Mouse (Mus musculus) intestine, postnatal 0 days (tissue): ENCODE measurements at regions not wholly inside any gene's neighbourhood (a gene's known extent, or its start where the extent isn't known, plus 50 kb on each side); places are given as distances from the start of the nearest gene placed in this dataset.

Experiments used
- ATAC-seq: fragments of 200-750 bp; cut with Nextera tagmentation; 2 replicates; pipeline ENCODE4 v1.8.0; 2017; ENCODE audit warnings: mild to moderate bottlenecking, moderate TSS enrichment, moderate library complexity
- H3K27ac ChIP-seq: fragments of 300-500 bp; sonication (generic); 2 replicates; pipeline ENCODE4 v1.5.1; 2014; ENCODE audit warnings: mild to moderate bottlenecking, low read depth, low read length, moderate library complexity
- H3K27me3 ChIP-seq: fragments of 300-500 bp; sonication (generic); replicated peaks from 2 replicates; pipeline ENCODE4 v1.6.1; 2014; ENCODE audit warnings: low read length, mixed read lengths; ENCODE audit not compliant: control insufficient read depth, insufficient read depth
- H3K36me3 ChIP-seq: fragments of 300-500 bp; sonication (generic); 2 replicates; pipeline ENCODE4 v1.6.1; 2014; ENCODE audit warnings: mild to moderate bottlenecking, moderate library complexity; ENCODE audit not compliant: control insufficient read depth, insufficient read depth
- H3K4me1 ChIP-seq: fragments of 300-500 bp; sonication (generic); replicated peaks from 2 replicates; pipeline ENCODE4 v1.6.1; 2014; ENCODE audit warnings: antibody characterized with exemption, low read length, mixed read lengths; ENCODE audit not compliant: control insufficient read depth, insufficient read depth
- H3K4me2 ChIP-seq: fragments of 300-500 bp; sonication (generic); replicated peaks from 2 replicates; pipeline ENCODE4 v1.6.1; 2014; ENCODE audit warnings: low read depth, mild to moderate bottlenecking, moderate library complexity
- H3K4me3 ChIP-seq: fragments of 300-500 bp; sonication (generic); 2 replicates; pipeline ENCODE4 v1.5.1; 2014; ENCODE audit warnings: low read depth, low read length
- H3K9ac ChIP-seq: fragments of 300-500 bp; sonication (generic); 2 replicates; pipeline ENCODE4 v1.6.1; 2014; ENCODE audit warnings: mild to moderate bottlenecking, low read depth, low read length
- H3K9me3 ChIP-seq: fragments of 300-500 bp; sonication (generic); 2 replicates; pipeline ENCODE4 v1.6.1; 2016; ENCODE audit warnings: mixed run types; ENCODE audit not compliant: control insufficient read depth
- CTCF ChIP-seq: sonication (generic); IDR thresholded peaks from 2 replicates; pipeline ENCODE4 v1.5.1; 2016; ENCODE audit warnings: low read depth, mild to moderate bottlenecking, control low read depth, antibody characterized with exemption, moderate library complexity
- WGBS: fragments of 180-500 bp; shearing (Covaris S2); extraction: QIAGEN DNeasy Blood & Tissue Kit; methylation state at CpG from one replicate; pipeline ENCODE4 v1.1.7; 2014; 5-methylcytosine and 5-hydroxymethylcytosine counted together

GRCm38 (mm10) chr4:68179551-68179950 is 774.6 kb downstream of the Brinp1 start:
- ATAC-seq, result no peak
- WGBS, result 72% methylated on average over 4 of the region's 4 CpGs
- no peak for TF ChIP-seq CTCF

DNA sequence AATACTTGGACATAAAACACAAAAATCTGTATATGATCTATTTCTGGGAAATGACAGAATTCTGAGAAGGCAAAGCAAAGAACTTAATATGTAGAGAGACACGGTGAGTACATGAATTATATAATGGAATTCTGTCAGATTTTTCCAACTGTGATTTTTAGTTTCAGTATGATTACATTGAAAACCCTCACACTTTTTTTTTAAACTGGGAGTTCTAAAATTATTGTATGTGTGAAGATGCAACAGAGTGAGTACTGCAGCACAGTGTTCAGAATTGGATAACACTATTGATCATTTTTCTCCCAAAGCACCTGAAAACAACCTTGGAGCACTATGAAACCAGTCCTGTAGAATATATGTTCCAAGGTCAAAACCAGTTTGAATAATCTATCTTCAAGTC is 797.7 kb downstream of the Brinp1 start:
- Histone ChIP-seq H3K9me3 (no peaks in the 10 kb centered on the region), H3K4me2 (no peak overlapping the region), H3K27me3 (no peaks in the 10 kb centered on the region), H3K36me3 (no peaks in the 10 kb centered on the region), H3K4me3 (no peak overlapping the region), H3K9ac (no peak overlapping the region), H3K4me1 (no peaks in the 10 kb centered on the region), H3K27ac (no peak overlapping the region)
- TF ChIP-seq CTCF, result no peak
- ATAC-seq, result no peak
- 88% methylated on average over 1 of the region's 1 CpGs for WGBS

More at GRCm38 (mm10) chr4:68179551-68179950, 774.6 kb downstream of the Brinp1 start:
- Histone ChIP-seq H3K4me1 (no peaks in the 10 kb centered on the region), H3K27ac (no peak overlapping the region), H3K27me3 (no peaks in the 10 kb centered on the region), H3K9me3 (no peaks in the 10 kb centered on the region), H3K36me3 (no peaks in the 10 kb centered on the region), H3K9ac (no peak overlapping the region), H3K4me3 (no peak overlapping the region), H3K4me2 (no peak overlapping the region)

GRCm38 (mm10) chr4:68148483-68149069 is 805.6 kb downstream of the Brinp1 start:
- Histone ChIP-seq H3K4me3 (no peak overlapping the region), H3K4me1 (no peaks in the 10 kb centered on the region), H3K9ac (no peak overlapping the region), H3K4me2 (no peak overlapping the region), H3K9me3 (no peaks in the 10 kb centered on the region), H3K27me3 (no peaks in the 10 kb centered on the region), H3K27ac (no peak overlapping the region), H3K36me3 (no peaks in the 10 kb centered on the region)
- TF ChIP-seq CTCF, result no peak
- 78% methylated on average over 5 of the region's 5 CpGs for WGBS
- ATAC-seq, result no peak

DNA sequence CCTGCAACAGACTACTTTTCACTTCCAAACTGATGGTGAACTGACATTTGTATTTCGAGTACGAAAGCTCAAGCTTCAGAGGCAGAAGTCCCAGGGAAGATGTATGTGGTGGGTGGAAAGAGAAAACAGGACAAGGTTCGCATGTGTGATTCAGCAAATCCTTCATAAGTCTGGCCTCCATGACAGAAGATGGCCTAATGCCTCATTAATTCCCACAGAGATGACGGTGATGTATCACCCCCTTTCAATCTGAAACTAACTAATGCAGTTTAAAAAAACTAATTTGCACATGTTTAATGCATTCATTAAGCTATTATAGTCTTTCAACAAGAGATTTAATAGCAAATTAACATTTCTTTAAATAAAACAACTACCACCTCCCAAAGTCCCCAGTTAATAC is 826.1 kb downstream of the Brinp1 start:
- 69% methylated on average over 4 of the region's 4 CpGs for WGBS
- Histone ChIP-seq H3K4me1 (no peaks in the 10 kb centered on the region), H3K4me2 (no peak overlapping the region), H3K9me3 (no peaks in the 10 kb centered on the region), H3K36me3 (no peaks in the 10 kb centered on the region), H3K4me3 (no peak overlapping the region), H3K27ac (no peak overlapping the region), H3K27me3 (no peaks in the 10 kb centered on the region), H3K9ac (no peak overlapping the region)
- TF ChIP-seq CTCF, result no peak
- no peak for ATAC-seq

- no peak overlapping the region for H3K4me2 ChIP-seq
- no peak overlapping the region for H3K27ac ChIP-seq
- H3K27me3 ChIP-seq, result no peaks in the 10 kb centered on the region
- no peaks in the 10 kb centered on the region for H3K9me3 ChIP-seq
- no peak overlapping the region for H3K9ac ChIP-seq
- no peaks in the 10 kb centered on the region for H3K4me1 ChIP-seq
- no peak for TF ChIP-seq CTCF
- ATAC-seq, result no peak
- H3K36me3 ChIP-seq, result no peaks in the 10 kb centered on the region
- no peak overlapping the region for H3K4me3 ChIP-seq
Observed at GRCm38 (mm10) chr4:68114502-68114901, 839.7 kb downstream of the Brinp1 start.

- H3K9ac ChIP-seq, result no peak overlapping the region
- WGBS, result 88% methylated on average over 3 of the region's 3 CpGs
- ATAC-seq, result no peak
- no peak overlapping the region for H3K4me2 ChIP-seq
- no peak overlapping the region for H3K4me3 ChIP-seq
- no peak for TF ChIP-seq CTCF
- H3K36me3 ChIP-seq, result no peaks in the 10 kb centered on the region
- H3K27me3 ChIP-seq, result no peaks in the 10 kb centered on the region
- H3K9me3 ChIP-seq, result no peaks in the 10 kb centered on the region
- H3K27ac ChIP-seq, result no peak overlapping the region
- H3K4me1 ChIP-seq, result no peaks in the 10 kb centered on the region
Observed at GRCm38 (mm10) chr4:68085255-68085654, 868.9 kb downstream of the Brinp1 start.
